9 mouse cellular contexts compared by ENCODE assay signal in the genomic region with DNA sequence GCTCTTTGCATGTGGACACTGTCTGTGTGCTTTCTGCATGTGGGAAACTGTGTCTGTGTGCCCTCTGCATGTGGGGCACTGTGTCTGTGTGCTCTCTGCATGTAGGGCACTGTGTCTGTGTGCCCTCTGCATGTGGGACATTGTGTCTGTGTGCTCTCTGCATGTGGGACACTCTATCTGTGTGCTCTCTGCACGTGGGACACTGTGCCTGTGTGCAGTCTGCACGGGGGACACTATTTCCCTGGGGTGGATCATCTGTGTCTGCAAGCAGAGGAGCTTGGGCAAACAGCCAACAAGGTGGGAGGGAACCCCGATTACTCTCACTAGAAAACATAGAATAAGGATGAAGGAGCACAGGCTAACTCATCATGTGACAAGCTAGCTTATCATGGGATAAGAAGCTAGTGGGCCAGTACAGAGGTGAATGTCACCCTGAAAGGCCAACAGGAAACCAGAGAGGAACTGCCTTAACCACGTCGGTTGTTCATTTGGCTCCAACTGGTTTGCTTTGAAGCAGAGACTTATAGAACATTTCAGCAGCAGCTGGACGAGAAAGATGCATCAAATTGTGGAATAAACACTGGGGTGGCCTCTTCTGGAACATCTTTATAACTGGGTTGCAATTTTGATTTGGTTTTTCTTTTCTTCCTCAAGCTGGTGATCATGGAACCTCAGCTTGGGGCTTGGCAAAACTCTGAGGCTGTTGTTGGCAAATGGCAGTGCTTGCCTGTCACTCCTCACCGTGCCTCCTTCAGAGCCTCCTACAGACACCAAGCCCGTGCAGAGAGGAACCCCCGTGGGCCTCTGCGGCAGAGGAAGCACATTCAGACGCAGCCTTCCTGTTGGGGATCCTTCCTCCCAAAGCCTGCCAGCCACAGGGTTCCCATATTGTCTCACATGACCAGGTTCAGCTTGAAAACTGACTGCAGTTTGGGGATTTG. TPM values are rescaled to one million over a fixed set of nuclear protein-coding genes. Genes with fewer than 3 reads are reported as not detected.
DNase-seq lines count a peak whose midpoint lies in the region; ATAC-seq lines count a peak whose summit lies in the region.
"Had no signal": no experiment of that assay in that cellular context is flagged by ENCODE, and none has a peak within 500 bp of the region (broad histone marks: within the 10 kb centered on the region; RNA-seq: fewer than 3 reads in every experiment).

No protein-coding gene starts in this region.

- no peak overlapping the region for H3K9ac ChIP-seq in embryonic facial prominence, embryonic 13.5 days

- peaks cover 21% of the 10 kb centered on the region for H3K4me1 ChIP-seq in embryonic facial prominence, embryonic 13.5 days

- no peaks in the 10 kb centered on the region for H3K27me3 ChIP-seq in embryonic facial prominence, embryonic 13.5 days

- peak; percentile 25 for DNase-seq in gastrocnemius, postnatal 25 days
- no peak for DNase-seq in gastrocnemius, postnatal 14 days
- DNase-seq in B cell, adult 2 months: peak; percentile 22 to 23
- peak; percentile 24 to 53 for DNase-seq in kidney, postnatal 4 days
- peak; percentile 68 to 81 for DNase-seq in thymus, postnatal 36 days
- no peak for DNase-seq in retina, embryonic 14.5 days (ENCODE audit: low spot score)

- H3K9me3 ChIP-seq in embryonic facial prominence, embryonic 13.5 days: no peaks in the 10 kb centered on the region

- peak overlapping the region; percentile 69 for H3K27ac ChIP-seq in embryonic facial prominence, embryonic 13.5 days
- H3K27ac ChIP-seq: heart, adult 2 months had no signal

- H3K4me2 ChIP-seq in embryonic facial prominence, embryonic 13.5 days: 0 out of 2 replicates have a peak overlapping the region, but pooled peaks have one; percentile 11

- no peaks in the 10 kb centered on the region for H3K36me3 ChIP-seq in embryonic facial prominence, embryonic 13.5 days

- intact Hi-C loops in gastrocnemius, postnatal 14 days (cut with DNase I; ENCODE audit: low total_unique reads): no loop called here

- WGBS in embryonic facial prominence, embryonic 13.5 days: 36% methylated on average over 11 of the region's 11 CpGs

- ATAC-seq in embryonic facial prominence, embryonic 13.5 days (ENCODE audit: insufficient number of reproducible peaks, insufficient read depth, low FRiP score, low TSS enrichment, low read depth): no peak
- ATAC-seq in megakaryocyte progenitor cell, adult 5-6 weeks (replicated peaks; ENCODE audit: poor library complexity): peak; percentile 86

- H3K4me3 ChIP-seq in embryonic facial prominence, embryonic 13.5 days: no peak overlapping the region
- H3K4me3 ChIP-seq: heart, adult 2 months had no signal

RNA-seq across cellular contexts. Expression of a gene that starts 20.9 kb away (rescaled TPM):
- 1 to 10 TPM in 1 of 2 experiments, under 1 TPM in 1; 0.35 to 1.3 TPM for total RNA-seq in gastrocnemius, postnatal 25 days (2021)
- total RNA-seq in gastrocnemius, postnatal 14 days (2021): 1 to 10 TPM in 1 of 2 experiments, under 1 TPM in 1; 0.98 to 1.7 TPM
- 19.8 and 27.0 TPM in 2 replicates for polyA plus RNA-seq in embryonic facial prominence, embryonic 13.5 days (2015; fragmentation: Nextera tagmentation; extraction: Ambion mirVana)
- 69.7 and 87.3 TPM in 2 replicates for total RNA-seq in megakaryocyte progenitor cell, adult 5-6 weeks (2015)
- 30.3 and 37.4 TPM in 2 replicates for total RNA-seq in megakaryocyte progenitor cell, adult 5-6 weeks (2017)

Comparison
In these comparisons a context has a peak if more than half of its experiments do, and no peak if none do; other contexts are left out.
1. DNase-seq: peak in gastrocnemius, postnatal 25 days (single experiment), B cell, adult 2 months (2 of 2), kidney, postnatal 4 days (2 of 2) and thymus, postnatal 36 days (2 of 2); none in gastrocnemius, postnatal 14 days (single experiment) and retina, embryonic 14.5 days (single experiment).
2. RNA of a gene that starts 20.9 kb away (total RNA-seq): 30.3 to 87.3 TPM in megakaryocyte progenitor cell, adult 5-6 weeks; 0.98 to 1.7 TPM in gastrocnemius, postnatal 14 days and 0.35 to 1.3 TPM in gastrocnemius, postnatal 25 days; every median in the first group is over 10 times any median in the second.